Mouse (Mus musculus) CH12F3 (cell line): Measurements from ENCODE around the gene Foxred1.

Source experiments
- in situ Hi-C: fragments of 300-500 bp; cut with MboI; formaldehyde crosslinking; loops from 2 replicates; pipeline ENCODE4 v1.14.3; 2020; ENCODE audit warnings: low sequenced_read_pairs

The Foxred1 gene

GRCm38 (mm10) chr9:35156002-35156710 is 54.7 kb downstream of the Foxred1 start:
- in situ Hi-C loops = no loop called here
